Mouse (Mus musculus): ENCODE results near the gene Trim75.

Trim75 gene

GRCm38 (mm10) chr8:64944831-64945230, 42.8 kb downstream of the Trim75 start:
- DNase-seq (ENCODE audit: low spot score): no peak

GRCm38 (mm10) chr8:64942946-64943345, 44.7 kb downstream of the Trim75 start:
- DNase-seq (ENCODE audit: low spot score): no peak

GRCm38 (mm10) chr8:64941495-64941894, 46.1 kb downstream of the Trim75 start:
- peak; percentile 46 for DNase-seq (ENCODE audit: low spot score)

GRCm38 (mm10) chr8:64941019-64941418, 46.6 kb downstream of the Trim75 start:
- DNase-seq (ENCODE audit: low spot score): no peak

- no peak for DNase-seq (ENCODE audit: low spot score)
These were observed 52.6 kb downstream of the Trim75 start for GRCm38 (mm10) chr8:64934997-64935396.

All from yolk sac, embryonic 10.5 days (tissue).